Mouse (Mus musculus): Measurements from ENCODE around the gene Glis1. TPM values are rescaled to one million over a fixed set of nuclear protein-coding genes. Genes with fewer than 3 reads are reported as not detected.

The Glis1 gene
- polyA plus RNA-seq, 1 experiment = 0.40 TPM

GRCm38 (mm10) chr4:107453141-107453984 is 19.0 kb downstream of the Glis1 start:
- TF ChIP-seq CEBPB (IDR thresholded peaks at IDR 0.05; ENCODE audit: low read depth) (no peak), CTCF (IDR thresholded peaks at IDR 0.05; ENCODE audit: control insufficient read depth, insufficient read depth, insufficient read length) (peak; percentile 55), MAX (IDR thresholded peaks at IDR 0.05) (peak; percentile 43)

GRCm38 (mm10) chr4:107457602-107458001 is 23.2 kb downstream of the Glis1 start:
- Histone ChIP-seq H3K79me2 (ENCODE audit: control insufficient read depth, insufficient read depth) (no peaks in the 10 kb centered on the region), H3K36me3 (ENCODE audit: control insufficient read depth, insufficient read depth) (no peaks in the 10 kb centered on the region), H3K79me3 (ENCODE audit: low read depth) (no peaks in the 10 kb centered on the region), H3ac (ENCODE audit: control insufficient read depth, insufficient read length, low read depth) (no peak overlapping the region), H3K4me3 (ENCODE audit: insufficient read depth, poor library complexity, severe bottlenecking) (no peak overlapping the region), H3K27me3 (ENCODE audit: control insufficient read depth, insufficient read depth, insufficient read length) (no peaks in the 10 kb centered on the region)
- TF ChIP-seq USF1 (IDR thresholded peaks at IDR 0.05; ENCODE audit: low read depth) (no peak), MYOG (IDR thresholded peaks at IDR 0.05; ENCODE audit: control insufficient read depth, extremely low read depth, insufficient read length) (no peak), MYOD1 (IDR thresholded peaks at IDR 0.05; ENCODE audit: control insufficient read depth, insufficient read length, low read depth) (no peak), FOSL1 (IDR thresholded peaks at IDR 0.05; ENCODE audit: insufficient read depth, low read length, poor library complexity, severe bottlenecking) (no peak), CTCF (IDR thresholded peaks at IDR 0.05; ENCODE audit: control insufficient read depth, insufficient read depth, insufficient read length) (no peak)

More at GRCm38 (mm10) chr4:107453141-107453984, 19.0 kb downstream of the Glis1 start:
- Histone ChIP-seq H3K79me2 (ENCODE audit: control insufficient read depth, insufficient read depth) (no peaks in the 10 kb centered on the region), H3K4me3 (ENCODE audit: insufficient read depth, poor library complexity, severe bottlenecking) (no peak overlapping the region), H3K36me3 (ENCODE audit: control insufficient read depth, insufficient read depth) (no peaks in the 10 kb centered on the region), H3ac (ENCODE audit: control insufficient read depth, insufficient read length, low read depth) (no peak overlapping the region), H3K79me3 (ENCODE audit: low read depth) (no peaks in the 10 kb centered on the region), H3K27me3 (ENCODE audit: control insufficient read depth, insufficient read depth, insufficient read length) (no peaks in the 10 kb centered on the region)

- Histone ChIP-seq H3ac (ENCODE audit: control insufficient read depth, insufficient read length, low read depth) (no peak overlapping the region), H3K4me3 (ENCODE audit: insufficient read depth, poor library complexity, severe bottlenecking) (no peak overlapping the region), H3K79me3 (ENCODE audit: low read depth) (no peaks in the 10 kb centered on the region), H3K79me2 (ENCODE audit: control insufficient read depth, insufficient read depth) (no peaks in the 10 kb centered on the region), H3K36me3 (ENCODE audit: control insufficient read depth, insufficient read depth) (no peaks in the 10 kb centered on the region), H3K27me3 (ENCODE audit: control insufficient read depth, insufficient read depth, insufficient read length) (no peaks in the 10 kb centered on the region)
- TF ChIP-seq FOSL1 (IDR thresholded peaks at IDR 0.05; ENCODE audit: insufficient read depth, low read length, poor library complexity, severe bottlenecking) (no peak), MYOD1 (IDR thresholded peaks at IDR 0.05; ENCODE audit: control insufficient read depth, insufficient read length, low read depth) (peak; percentile 3)
These were observed 24.5 kb downstream of the Glis1 start for GRCm38 (mm10) chr4:107458907-107459306.

- no peaks in the 10 kb centered on the region for H3K27me3 ChIP-seq (ENCODE audit: control insufficient read depth, insufficient read depth, insufficient read length)
- H3K79me3 ChIP-seq (ENCODE audit: low read depth) = no peaks in the 10 kb centered on the region
- no peak for TF ChIP-seq CEBPB (IDR thresholded peaks at IDR 0.05; ENCODE audit: low read depth)
- no peak for TF ChIP-seq FOSL1 (IDR thresholded peaks at IDR 0.05; ENCODE audit: insufficient read depth, low read length, poor library complexity, severe bottlenecking)
- no peak for TF ChIP-seq MYOG (IDR thresholded peaks at IDR 0.05; ENCODE audit: control insufficient read depth, extremely low read depth, insufficient read length)
- TF ChIP-seq MAX (IDR thresholded peaks at IDR 0.05) = no peak
- TF ChIP-seq CTCF (IDR thresholded peaks at IDR 0.05; ENCODE audit: control insufficient read depth, insufficient read depth, insufficient read length) = no peak
- no peak for TF ChIP-seq MYOD1 (IDR thresholded peaks at IDR 0.05; ENCODE audit: control insufficient read depth, insufficient read length, low read depth)
- no peak for TF ChIP-seq USF1 (IDR thresholded peaks at IDR 0.05; ENCODE audit: low read depth)
- no peaks in the 10 kb centered on the region for H3K79me2 ChIP-seq (ENCODE audit: control insufficient read depth, insufficient read depth)
- no peaks in the 10 kb centered on the region for H3K36me3 ChIP-seq (ENCODE audit: control insufficient read depth, insufficient read depth)
- H3ac ChIP-seq (ENCODE audit: control insufficient read depth, insufficient read length, low read depth) = no peak overlapping the region
- H3K4me3 ChIP-seq (ENCODE audit: insufficient read depth, poor library complexity, severe bottlenecking) = no peak overlapping the region
These were observed 25.1 kb downstream of the Glis1 start for GRCm38 (mm10) chr4:107459461-107459860.

- Histone ChIP-seq H3K79me3 (ENCODE audit: low read depth) (no peaks in the 10 kb centered on the region), H3K36me3 (ENCODE audit: control insufficient read depth, insufficient read depth) (no peaks in the 10 kb centered on the region), H3ac (ENCODE audit: control insufficient read depth, insufficient read length, low read depth) (no peak overlapping the region), H3K79me2 (ENCODE audit: control insufficient read depth, insufficient read depth) (no peaks in the 10 kb centered on the region), H3K4me3 (ENCODE audit: insufficient read depth, poor library complexity, severe bottlenecking) (no peak overlapping the region), H3K27me3 (ENCODE audit: control insufficient read depth, insufficient read depth, insufficient read length) (no peaks in the 10 kb centered on the region)
- TF ChIP-seq MAX (IDR thresholded peaks at IDR 0.05) = no peak
- TF ChIP-seq CEBPB (IDR thresholded peaks at IDR 0.05; ENCODE audit: low read depth) = no peak
- TF ChIP-seq USF1 (IDR thresholded peaks at IDR 0.05; ENCODE audit: low read depth) = no peak
- TF ChIP-seq MYOD1 (IDR thresholded peaks at IDR 0.05; ENCODE audit: control insufficient read depth, insufficient read length, low read depth) = no peak
These were observed 26.1 kb downstream of the Glis1 start for GRCm38 (mm10) chr4:107460468-107460867.

- no peak overlapping the region for H3K4me3 ChIP-seq (ENCODE audit: insufficient read depth, poor library complexity, severe bottlenecking)
- peaks cover 13% of the 10 kb centered on the region for H3K27me3 ChIP-seq (ENCODE audit: control insufficient read depth, insufficient read depth, insufficient read length)
- no peaks in the 10 kb centered on the region for H3K79me3 ChIP-seq (ENCODE audit: low read depth)
- H3ac ChIP-seq (ENCODE audit: control insufficient read depth, insufficient read length, low read depth) = no peak overlapping the region
- no peak for TF ChIP-seq CEBPB (IDR thresholded peaks at IDR 0.05; ENCODE audit: low read depth)
- no peak for TF ChIP-seq USF1 (IDR thresholded peaks at IDR 0.05; ENCODE audit: low read depth)
- TF ChIP-seq CTCF (IDR thresholded peaks at IDR 0.05; ENCODE audit: control insufficient read depth, insufficient read depth, insufficient read length) = no peak
- TF ChIP-seq MAX (IDR thresholded peaks at IDR 0.05) = no peak
- TF ChIP-seq FOSL1 (IDR thresholded peaks at IDR 0.05; ENCODE audit: insufficient read depth, low read length, poor library complexity, severe bottlenecking) = no peak
- TF ChIP-seq MYOG (IDR thresholded peaks at IDR 0.05; ENCODE audit: control insufficient read depth, extremely low read depth, insufficient read length) = no peak
- TF ChIP-seq MYOD1 (IDR thresholded peaks at IDR 0.05; ENCODE audit: control insufficient read depth, insufficient read length, low read depth) = no peak
- H3K79me2 ChIP-seq (ENCODE audit: control insufficient read depth, insufficient read depth) = no peaks in the 10 kb centered on the region
- H3K36me3 ChIP-seq (ENCODE audit: control insufficient read depth, insufficient read depth) = no peaks in the 10 kb centered on the region
These were observed 33.4 kb downstream of the Glis1 start for GRCm38 (mm10) chr4:107467831-107468230.
